Mouse (Mus musculus): ENCODE measurements around the gene Oprd1.

Oprd1 gene

DNA sequence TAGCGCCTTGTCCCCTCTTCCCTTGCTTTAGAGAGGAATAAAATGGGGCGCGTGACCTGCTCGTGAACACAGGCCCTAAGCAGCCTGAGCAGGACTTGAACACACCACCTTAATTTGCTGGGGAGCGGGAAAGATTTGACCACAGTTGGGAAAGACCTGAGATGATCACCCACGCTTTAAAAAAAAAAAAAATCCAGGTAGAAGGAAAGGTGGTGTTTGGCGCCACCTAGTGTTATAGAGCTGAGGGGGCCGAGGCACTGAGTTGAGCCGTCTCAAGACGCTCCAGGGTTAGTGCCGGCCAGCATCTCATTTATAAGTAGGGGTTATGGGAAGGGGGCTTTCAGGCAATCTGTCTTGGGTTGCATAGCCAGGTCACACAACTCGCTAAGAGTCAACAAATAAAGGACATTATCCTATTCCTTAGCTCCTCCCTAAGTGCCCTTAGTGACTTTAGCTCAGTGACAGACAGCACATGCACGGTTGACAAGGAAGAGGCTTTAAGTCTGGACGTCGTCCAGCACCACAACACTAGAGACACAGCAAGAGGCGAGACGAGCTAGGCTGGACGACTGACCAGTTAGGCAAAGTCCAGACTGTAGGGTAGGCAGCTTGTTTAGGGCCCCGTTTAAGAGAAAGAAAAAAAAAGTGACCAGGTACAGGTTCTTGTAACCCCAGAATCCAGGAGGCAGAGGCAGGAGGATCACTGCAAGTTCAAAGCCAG lies 64.6 kb downstream of the Oprd1 start:
- peak; percentile 67 for DNase-seq (ENCODE audit: low spot score)

DNA sequence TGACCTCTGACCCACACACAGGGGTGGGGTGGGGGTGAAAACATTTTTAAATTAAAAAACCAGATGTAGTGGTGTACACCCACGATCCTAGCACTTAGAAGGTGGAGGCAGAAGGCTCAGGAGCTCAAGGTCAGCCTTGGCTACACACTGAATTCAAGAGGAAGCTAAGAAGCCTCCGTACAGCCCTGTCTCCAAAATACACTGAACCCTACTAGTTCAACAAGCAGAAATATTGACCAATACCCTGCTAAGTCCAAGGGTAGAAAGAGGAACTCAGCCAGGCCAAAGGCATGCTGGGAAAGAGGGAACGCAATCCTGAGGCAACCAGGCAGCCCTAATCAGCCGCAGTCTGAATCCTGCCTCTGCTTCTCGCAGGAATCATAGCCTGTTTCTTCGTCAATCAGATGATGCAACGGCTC lies 66.0 kb downstream of the Oprd1 start:
- DNase-seq (ENCODE audit: low spot score) = peak; percentile 22

DNA sequence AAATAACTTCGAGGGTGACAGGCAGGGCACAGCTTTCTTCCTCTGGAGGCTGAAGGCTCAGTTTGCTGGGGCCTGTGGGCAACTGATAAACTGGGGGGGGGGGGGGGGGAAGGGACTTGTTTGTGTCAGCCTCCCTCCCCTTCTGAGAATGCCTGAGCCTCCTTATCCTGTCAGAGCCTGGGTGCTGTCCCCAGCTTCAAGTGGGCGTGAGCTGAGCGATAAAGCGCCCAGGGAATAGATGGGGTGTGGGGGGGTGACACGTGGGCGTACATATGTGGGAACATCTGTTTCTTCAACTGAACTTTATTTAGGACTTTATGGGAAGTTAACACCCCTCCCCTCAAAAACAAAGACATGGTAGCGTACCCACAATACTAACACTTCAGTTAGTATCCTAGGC lies 66.8 kb downstream of the Oprd1 start:
- no peak for DNase-seq (ENCODE audit: low spot score)

DNA sequence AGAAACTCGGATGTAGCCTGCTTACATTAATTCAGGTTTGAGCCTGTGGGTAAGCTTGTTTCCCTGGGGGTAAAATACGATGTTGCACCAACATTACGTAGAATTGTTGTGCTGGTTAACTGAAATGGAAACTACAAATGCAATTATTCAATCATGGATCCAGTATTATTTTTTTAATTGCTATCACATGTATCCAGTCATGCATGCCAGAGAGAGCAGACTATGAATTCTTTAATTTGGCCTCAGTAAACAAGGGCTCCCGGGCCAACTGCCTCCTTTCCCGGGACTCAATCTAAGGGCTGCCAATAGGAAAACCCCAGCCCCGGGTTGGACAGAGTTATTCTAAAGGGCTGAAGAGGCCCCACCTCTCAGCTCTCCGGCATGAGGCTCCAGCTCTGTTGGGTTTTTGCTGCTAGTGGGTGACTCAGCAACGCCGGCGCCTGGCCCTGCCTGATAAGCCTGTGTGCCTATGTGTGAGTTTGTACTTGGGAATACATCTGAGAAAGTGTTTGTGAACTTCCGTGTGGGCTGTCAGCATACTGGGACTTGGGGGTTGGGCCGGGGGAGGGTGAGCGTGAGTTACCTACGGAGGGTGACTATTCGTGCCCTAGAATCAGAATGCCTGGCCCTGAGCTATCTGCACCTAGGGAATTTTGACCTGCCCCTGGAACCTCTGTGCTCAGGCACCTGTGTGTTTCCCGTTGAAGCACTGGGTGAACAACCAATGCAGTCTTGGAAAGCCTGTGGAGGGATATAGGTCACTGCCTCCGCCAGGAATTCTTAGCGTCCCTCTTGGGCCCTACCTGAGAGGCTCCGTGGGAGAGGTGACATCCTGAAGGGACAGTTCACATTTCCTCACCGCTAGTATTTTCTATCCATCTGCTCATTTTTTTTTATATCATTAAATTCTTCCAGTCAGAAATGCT lies 67.5 kb downstream of the Oprd1 start:
- peak; percentile 31 for DNase-seq (ENCODE audit: low spot score)

DNA sequence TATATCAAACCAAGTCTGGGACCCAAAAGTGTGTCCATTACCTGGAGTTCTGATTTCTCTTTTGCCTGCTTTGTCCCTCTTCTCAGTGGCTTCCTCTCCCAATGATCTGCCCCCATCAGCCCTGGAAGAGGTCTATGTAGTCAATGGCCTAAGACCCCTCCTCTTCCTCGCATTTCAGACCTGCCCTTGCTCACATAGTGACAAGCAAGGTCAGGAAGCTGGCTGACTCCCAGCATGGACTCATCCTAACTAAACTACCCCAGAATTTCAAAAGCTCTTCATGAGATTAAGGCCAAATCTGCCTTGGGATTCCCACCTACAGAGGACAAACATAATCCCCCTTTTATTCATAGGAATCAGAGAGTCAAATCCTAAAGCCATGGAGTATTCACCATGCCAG lies 68.5 kb downstream of the Oprd1 start:
- no peak for DNase-seq (ENCODE audit: low spot score)

DNA sequence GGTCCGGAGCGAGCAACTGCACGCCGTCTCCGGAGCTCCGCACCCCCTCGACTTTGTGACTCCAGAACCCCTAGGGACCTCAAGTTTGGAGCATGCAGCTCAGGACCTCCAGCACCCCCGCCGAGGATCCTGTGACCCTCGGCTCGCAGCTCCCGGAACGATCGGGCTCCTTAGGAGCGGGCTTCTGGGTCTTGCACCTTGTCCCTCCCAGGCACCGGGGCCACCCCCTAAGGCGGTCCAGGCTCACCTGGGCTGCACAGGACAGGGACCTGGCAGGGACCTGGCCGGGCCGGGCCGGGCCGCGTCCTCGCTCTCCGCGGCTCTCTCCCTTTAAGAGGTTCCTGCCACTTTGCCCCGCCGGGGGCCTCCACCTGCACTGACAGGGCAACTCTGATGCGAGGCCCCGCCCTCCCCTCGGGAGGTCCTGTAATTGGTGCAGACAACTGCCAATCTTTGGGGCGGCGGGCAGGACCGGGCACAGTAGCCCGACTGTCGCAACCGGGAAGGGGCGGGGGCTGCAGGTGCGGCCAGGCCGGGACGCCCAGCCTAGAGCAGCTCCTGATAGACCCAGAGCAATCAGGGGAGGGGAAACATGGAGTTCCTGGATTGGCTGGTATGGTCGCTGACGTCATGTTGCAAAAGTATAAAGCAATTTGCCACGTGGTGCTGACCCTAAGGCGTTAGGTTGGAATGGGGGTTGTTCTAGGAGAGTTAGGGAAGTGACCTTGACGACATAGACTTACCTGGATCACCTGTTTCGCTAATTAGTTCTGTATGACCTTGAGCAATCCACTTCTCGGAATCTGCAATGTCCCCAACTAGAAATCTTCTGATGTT lies 69.1 kb downstream of the Oprd1 start, which contains the start of gene Epb41:
Epb41 (minus strand) TSS at position 389 of the 837 bp plus-strand sequence.
- peak; percentile 95 for DNase-seq (ENCODE audit: low spot score)

DNA sequence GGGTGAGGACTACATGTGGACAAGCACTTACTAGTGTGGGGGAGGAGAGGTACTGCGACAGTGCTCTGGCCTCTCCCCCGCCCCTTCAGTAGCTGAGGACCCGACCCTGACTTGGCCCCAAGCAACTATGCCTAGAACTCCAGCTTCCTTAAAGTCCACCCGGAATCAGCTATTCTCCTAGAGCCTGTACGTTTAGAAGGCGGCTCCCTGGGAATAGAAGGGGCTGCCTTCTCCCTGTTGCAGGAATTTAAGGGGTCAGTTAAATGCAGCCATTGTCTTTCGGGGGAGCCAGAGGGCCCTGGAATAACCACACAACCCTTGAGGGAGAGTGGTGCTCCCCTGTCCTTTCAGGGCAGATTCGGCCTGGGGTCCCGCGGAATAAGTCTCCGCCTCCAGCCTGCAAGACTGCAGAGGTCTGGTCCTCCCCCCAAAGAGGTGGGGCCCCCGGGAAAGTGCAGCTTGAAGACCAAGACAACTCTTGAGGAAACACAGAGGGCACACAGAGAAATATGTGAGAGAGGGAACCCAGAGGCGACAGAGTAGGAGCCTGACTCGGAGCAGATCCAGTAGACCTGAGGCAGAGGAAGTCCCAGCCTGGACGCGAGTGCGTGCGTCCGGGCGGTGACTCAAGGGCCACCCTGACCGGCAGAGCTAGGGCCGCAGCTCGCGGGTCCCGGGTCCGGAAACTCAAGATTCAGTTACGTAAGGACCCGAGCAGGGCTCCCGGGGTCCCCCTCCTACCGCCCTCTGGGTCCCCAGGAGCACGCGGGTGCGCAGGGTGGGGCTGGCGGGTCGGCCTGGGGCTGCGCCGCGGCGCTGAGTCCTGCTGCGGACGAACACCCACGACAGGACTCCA lies 70.0 kb downstream of the Oprd1 start, which contains the start of gene Gm10300:
Gm10300 (plus strand) TSS at position 621 of the 856 bp plus-strand sequence.
- DNase-seq (ENCODE audit: low spot score) = no peak

DNA sequence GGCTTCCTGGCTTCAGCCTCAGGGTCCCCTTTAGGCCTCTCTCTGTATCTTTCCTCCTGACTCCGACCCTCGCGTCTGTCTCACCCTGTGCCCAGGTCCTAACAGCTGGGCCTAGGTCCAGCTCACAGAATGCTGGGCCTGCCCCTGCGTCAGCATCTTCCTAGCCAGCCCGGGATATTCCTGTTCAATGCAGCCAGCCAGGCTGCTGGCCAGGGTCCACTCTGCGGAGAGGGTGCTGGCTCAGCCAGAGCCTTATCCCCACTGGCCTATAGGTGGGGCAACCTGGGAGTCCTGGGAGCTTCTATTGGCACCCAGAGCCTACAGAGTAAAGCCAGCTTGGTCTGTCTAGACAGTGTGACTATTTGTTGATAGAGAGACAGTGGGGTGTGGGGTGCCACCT lies 71.3 kb downstream of the Oprd1 start:
- DNase-seq (ENCODE audit: low spot score) = no peak

DNA sequence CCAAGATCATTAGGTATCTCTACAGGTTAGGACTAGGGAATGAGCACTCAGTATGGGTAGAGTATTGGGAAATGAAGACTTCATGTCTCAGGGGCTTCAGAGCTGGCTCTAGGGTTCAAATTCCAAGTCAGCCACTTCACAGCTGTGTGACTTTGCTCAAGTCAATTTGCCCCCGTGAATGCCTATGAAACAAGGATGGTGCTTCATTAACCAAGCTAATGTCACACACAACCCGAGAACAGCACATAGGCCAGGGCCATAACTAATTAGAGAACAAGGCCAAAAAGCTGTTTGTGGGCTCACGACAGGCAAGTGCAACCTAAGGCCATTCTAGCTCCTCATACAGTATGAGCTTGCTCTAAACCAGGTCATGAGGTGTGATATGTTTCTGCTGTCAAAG lies 72.1 kb downstream of the Oprd1 start:
- no peak for DNase-seq (ENCODE audit: low spot score)

DNA sequence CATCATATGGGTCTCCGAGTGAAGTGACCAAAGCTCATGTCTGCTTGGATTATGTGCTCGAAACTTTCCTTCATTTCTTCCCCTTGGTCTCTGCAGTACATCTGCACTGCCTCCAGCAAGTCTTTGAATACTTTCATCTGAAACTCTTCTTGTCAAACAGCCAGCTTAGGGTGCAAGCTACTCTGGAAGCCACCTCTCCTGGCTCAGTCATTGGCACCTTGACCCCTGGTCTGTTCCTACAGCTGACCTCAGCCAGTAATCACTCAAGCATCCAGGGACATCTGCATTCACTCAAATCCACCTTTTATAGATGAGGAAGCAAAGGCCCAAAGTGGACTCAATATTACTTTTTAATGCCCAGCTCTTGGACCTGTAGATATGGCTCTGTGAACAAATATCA lies 72.6 kb downstream of the Oprd1 start:
- no peak for DNase-seq (ENCODE audit: low spot score)

DNA sequence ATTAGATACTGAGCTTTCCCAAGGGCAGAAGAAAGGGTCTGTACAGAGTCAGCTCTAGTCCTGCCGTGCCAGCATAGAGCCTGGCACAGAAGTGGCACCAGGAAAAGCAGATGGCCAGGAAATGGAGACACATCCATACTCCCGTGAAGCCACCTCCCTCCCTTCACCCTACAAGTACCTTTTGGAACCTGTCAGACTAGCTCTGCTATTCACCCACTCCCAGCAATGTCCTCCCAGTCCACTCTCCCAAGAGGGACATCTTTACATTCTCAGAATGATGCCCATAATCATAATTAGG lies 76.4 kb downstream of the Oprd1 start:
- no peak for DNase-seq (ENCODE audit: low spot score)

DNA sequence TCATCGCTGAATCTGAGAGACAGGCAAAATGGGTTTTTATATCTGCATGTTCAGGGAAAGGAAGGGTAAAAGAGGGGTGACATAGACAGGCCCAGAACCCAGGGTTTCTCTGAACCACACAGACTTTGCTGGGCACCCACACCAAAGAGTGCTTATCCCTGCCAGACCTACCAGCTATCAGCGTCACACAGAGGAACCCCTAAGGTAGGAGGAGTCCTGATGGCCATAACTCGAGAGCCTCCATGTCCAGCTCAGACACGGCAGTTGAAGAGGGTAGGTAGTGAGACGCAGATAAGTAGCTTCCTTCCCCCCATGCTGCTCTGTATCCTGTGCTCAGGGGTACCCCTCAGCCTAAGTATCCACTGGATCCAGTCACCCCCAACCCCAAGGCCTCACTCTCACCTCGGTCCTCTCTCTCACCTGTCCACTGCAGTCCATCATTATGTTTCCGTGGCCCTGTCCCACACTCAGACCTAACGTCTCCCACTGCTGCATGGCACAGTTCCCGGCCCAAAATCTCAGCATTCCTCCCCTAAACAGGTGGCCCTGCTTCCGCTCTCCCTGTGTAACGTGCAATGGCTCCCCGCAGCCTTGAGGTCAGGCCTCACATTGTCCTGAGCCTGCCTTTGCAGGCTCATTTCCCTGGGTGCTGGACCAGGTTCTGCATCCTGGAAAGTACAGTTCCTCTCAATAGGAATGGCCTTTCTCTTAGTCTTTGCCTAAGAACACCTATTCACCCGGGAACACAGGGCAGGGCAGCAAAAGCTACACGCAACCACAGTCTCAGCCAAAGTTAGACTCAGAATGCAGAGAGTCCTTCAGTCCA lies 77.0 kb downstream of the Oprd1 start:
- no peak for DNase-seq (ENCODE audit: low spot score)

DNA sequence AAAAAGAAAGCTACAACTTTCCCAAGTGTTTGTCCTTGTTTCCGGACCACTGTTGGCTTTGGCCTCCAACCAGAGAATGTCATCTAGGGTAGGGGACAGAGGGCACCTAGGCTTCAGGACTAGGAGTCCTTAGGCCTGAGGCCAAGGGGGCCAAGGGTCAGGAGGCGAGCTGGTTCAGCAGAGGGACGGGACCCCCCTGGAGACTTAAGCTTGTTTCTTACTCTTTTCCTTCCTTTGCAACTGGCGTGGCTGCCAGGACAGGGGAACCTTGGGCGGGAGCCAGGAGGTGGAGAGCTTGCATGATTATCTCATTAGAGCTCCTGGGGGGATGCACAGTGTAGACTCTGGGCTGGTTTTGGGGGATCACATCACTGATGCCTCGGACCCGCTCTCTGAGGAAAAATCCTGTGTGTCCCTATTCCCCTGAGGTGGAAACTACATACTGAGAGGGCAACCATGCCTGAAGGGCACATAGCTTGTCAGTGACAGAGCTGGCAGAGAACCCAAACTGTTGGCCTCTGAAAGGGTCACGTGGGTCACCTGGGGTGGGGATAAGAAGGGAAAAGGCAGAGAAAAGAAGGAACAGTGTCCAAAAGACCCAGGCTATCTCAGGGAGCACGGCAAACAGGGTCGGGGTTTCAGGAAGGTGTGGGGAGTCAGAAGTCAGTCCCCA lies 78.0 kb downstream of the Oprd1 start:
- DNase-seq (ENCODE audit: low spot score) = no peak

DNA sequence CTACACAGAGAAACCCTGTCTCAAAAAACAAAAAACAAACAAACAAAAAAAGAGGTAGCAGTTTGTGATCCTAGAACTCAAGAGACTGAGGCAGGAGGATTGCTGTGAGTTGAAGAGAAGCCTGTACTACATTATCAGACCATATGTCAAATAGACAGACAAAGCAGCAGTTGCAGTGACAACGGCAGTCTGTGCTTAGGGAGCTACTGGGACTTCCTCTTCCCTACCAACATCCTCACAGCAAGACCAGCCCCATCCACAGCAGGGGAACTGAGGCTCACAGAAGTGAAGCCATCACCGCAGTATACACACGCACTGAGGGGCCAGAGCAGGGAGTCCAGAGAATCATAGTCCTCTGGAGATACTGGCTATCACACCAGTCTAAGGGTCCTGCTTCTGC lies 78.7 kb downstream of the Oprd1 start:
- no peak for DNase-seq (ENCODE audit: low spot score)

DNA sequence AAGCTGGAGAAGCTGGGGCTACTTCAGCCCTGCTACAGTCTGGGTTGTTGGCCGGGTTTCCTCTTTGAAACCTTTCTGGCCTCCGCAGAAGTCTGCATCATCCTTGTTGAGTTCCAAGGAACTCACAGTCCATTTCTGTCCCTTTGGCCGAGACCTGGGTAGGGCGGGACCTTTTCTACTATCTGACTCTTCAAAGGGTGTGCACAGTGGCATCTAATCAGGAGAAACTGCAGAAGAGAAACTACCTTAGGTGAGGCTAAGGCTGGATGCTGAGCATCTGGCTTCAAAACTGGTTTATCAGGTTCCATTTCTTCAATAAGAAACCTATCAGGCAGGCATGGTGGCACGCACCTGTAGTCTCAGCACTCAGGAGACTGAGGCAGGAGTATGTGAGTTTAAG lies 79.7 kb downstream of the Oprd1 start:
- no peak for DNase-seq (ENCODE audit: low spot score)

DNA sequence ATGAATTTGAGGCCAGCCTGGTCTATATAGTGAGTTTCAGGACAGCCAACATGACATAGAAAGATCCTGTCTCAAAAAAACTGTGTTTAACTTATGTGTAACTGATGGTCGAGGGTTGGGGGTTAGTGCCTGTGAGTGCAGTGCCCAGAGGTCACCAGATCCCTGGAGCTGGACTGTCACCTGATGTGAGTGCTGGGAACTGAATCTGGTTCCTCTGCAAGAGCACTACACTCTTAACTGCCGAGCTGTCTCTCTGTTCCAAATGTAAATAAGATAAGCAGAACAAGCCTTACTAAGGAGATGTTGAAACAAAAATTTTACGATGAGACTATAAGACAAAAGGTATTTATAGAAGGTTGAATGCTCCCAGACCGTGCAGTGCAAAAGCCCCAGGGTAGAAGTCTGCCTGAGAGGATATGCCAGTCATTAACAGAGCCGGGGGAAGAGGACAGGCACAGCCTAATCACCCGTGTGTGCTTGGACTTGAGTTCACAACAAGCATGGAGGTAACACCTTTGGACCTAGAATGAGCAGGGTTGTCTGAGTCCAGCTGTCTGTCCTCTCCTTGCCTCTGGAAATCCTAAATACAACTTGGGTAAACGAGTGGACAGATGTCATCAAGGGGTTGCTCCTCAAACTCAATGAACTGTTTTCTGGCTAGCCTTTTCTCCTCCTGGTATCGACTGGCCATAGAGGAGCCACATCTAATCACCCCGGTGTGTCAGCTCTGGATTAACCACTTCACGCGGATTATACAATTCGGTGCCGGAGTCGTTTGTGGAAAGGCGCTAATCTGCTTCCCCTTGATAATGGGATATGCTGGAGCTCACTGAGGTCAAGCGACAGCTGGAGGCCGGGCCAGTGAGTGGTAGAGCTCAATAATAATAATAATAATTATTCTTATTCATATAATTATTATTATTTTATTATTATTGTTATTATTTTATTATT lies 81.1 kb downstream of the Oprd1 start:
- no peak for DNase-seq (ENCODE audit: low spot score)

DNA sequence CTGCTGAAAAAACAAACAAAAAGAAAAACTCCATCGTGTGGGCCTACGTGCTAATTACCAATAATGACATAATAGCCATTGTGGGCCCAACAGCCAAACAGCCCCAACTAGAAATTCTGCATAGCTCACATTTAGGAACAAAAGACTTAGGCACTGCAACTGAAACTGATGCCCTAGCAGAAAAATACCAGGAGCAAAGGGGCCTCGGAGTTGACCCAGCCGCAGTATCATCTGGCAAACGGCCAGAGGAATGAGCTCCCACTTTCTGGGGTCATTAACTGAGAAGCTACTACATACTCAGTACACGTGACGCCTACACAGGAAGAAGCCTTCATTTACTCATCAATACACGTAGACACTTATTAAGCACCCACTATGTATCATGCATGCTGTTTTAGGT lies 82.0 kb downstream of the Oprd1 start:
- no peak for DNase-seq (ENCODE audit: low spot score)
